Mouse (Mus musculus) bone marrow macrophage, adult 2 months (primary cell): Measurements from ENCODE around the gene Lnx2.

ENCODE experiments used
- CTCF ChIP-seq: IDR thresholded peaks from 2 replicates; pipeline ENCODE4 v1.5.1; 2012; ENCODE audit warnings: low read depth, mild to moderate bottlenecking, low read length, moderate library complexity
- POLR2A ChIP-seq: IDR thresholded peaks from 2 replicates; pipeline ENCODE4 v1.6.1; 2012; ENCODE audit warnings: mild to moderate bottlenecking, low read depth, low read length, borderline replicate concordance

GRCm38 (mm10) chr5:147036028-147036427 lies 40.4 kb downstream of the Lnx2 start:
- no peak for TF ChIP-seq POLR2A
- TF ChIP-seq CTCF, result no peak
